ENCODE assay signal across 7 mouse cellular contexts in the genomic region with DNA sequence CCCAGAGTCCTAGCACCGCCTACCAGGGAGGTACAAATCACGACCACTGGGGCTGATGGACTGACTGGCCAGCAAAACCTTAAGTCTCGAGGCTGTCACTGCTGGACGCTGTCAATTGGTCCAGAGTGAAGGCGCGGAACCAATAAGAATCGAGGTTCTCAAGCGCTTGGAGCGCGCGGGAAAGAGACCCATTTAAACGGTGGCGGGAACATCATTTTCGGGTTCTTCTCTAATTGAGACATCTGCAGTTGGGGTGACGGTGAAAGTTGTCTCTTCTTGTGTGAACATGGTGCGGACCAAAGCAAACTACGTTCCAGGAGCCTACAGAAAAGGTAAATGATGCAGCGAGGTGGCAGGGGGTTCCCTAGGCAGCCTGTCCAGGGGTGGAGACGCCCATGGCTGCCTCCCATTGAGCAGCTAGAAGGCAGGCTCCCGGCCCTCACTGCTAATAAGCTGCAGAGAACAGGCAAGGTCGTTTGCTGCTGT. TPM values are rescaled to one million over a fixed set of nuclear protein-coding genes. Genes with fewer than 3 reads are reported as not detected.
DNase-seq lines count a peak whose midpoint lies in the region; ATAC-seq and TF ChIP-seq lines count a peak whose summit lies in the region.

TSS of gene Pclaf (plus strand) at position 95 of the 486 bp plus-strand sequence.

- TF ChIP-seq POLR2A in small intestine, adult 2 months (IDR thresholded peaks at IDR 0.05; ENCODE audit: low read depth, low read length) = no peak

- WGBS in limb, embryonic 10.5 days = under 1% methylated on average over 21 of the region's 21 CpGs
- under 1% methylated on average over 21 of the region's 21 CpGs for WGBS in midbrain, embryonic 12.5 days
- under 1% methylated on average over 21 of the region's 21 CpGs for WGBS in small intestine, adult 2 months

- peak within 1 kb of the TSS; percentile 76 for H3K4me2 ChIP-seq in midbrain, embryonic 12.5 days (replicated peaks)

- DNase-seq in NIH3T3 (ENCODE audit: low read depth) = peak; percentile 91
- peak; percentile 15 to 20 for DNase-seq in gastrocnemius, adult 8-10 months (ENCODE audit: low spot score in 2 of 2)
- peak; percentile 92 for DNase-seq in induced T-regulatory cell, adult 2 months (ENCODE audit: low read depth)
- peak; percentile 82 for DNase-seq in limb, embryonic 10.5 days (ENCODE audit: low spot score)

- no peaks in the 10 kb centered on the region for H3K27me3 ChIP-seq in limb, embryonic 10.5 days (ENCODE audit: low read depth, poor library complexity, severe bottlenecking)
- no peaks in the 10 kb centered on the region for H3K27me3 ChIP-seq in midbrain, embryonic 12.5 days
- no peaks in the 10 kb centered on the region for H3K27me3 ChIP-seq in small intestine, adult 2 months (ENCODE audit: control insufficient read depth, insufficient read depth, low read length)

- peak; percentile 18; the same call in 1 of the 2 replicates for TF ChIP-seq CTCF in small intestine, adult 2 months (IDR thresholded peaks at IDR 0.05; ENCODE audit: extremely low read depth, insufficient read length, insufficient replicate concordance, low read depth, low read length)

- H3K36me3 ChIP-seq in limb, embryonic 10.5 days = peaks cover 37% of the 10 kb centered on the region
- peaks cover 24% of the 10 kb centered on the region for H3K36me3 ChIP-seq in midbrain, embryonic 12.5 days
- no peaks in the 10 kb centered on the region for H3K36me3 ChIP-seq in small intestine, adult 2 months (ENCODE audit: control insufficient read depth, insufficient read depth, low read length)

- peak; percentile 98 for ATAC-seq in common myeloid progenitor, adult 5-6 weeks (replicated peaks; ENCODE audit: low read depth, poor library complexity, severe bottlenecking)
- peak; percentile 89 for ATAC-seq in midbrain, embryonic 12.5 days (ENCODE audit: low FRiP score, low read depth)

- H3K27ac ChIP-seq in limb, embryonic 10.5 days = peak within 1 kb of the TSS; percentile 93
- H3K27ac ChIP-seq in midbrain, embryonic 12.5 days (replicated peaks) = no peak within 1 kb of the TSS
- no peak within 1 kb of the TSS for H3K27ac ChIP-seq in small intestine, adult 2 months (ENCODE audit: insufficient read depth, low read depth, low read length)

- no peaks in the 10 kb centered on the region for H3K9me3 ChIP-seq in limb, embryonic 10.5 days (replicated peaks)
- H3K9me3 ChIP-seq in midbrain, embryonic 12.5 days = no peaks in the 10 kb centered on the region

- peaks cover 18% of the 10 kb centered on the region for H3K4me1 ChIP-seq in limb, embryonic 10.5 days
- peaks cover 18% of the 10 kb centered on the region for H3K4me1 ChIP-seq in midbrain, embryonic 12.5 days
- peaks cover 4% of the 10 kb centered on the region; the same call in 1 of the 2 replicates for H3K4me1 ChIP-seq in small intestine, adult 2 months (ENCODE audit: control insufficient read depth, insufficient read depth, insufficient read length, low read length)

- H3K4me3 ChIP-seq in limb, embryonic 10.5 days = peak within 1 kb of the TSS; percentile 79
- peak within 1 kb of the TSS; percentile 52 for H3K4me3 ChIP-seq in midbrain, embryonic 12.5 days
- H3K4me3 ChIP-seq in small intestine, adult 2 months (ENCODE audit: low read depth, low read length) = peak within 1 kb of the TSS; percentile 69

- peak within 1 kb of the TSS; percentile 66 for H3K9ac ChIP-seq in midbrain, embryonic 12.5 days (replicated peaks)

RNA-seq across cellular contexts. Expression of gene Pclaf, which starts in this region (rescaled TPM):
- 191 and 193 TPM in 2 replicates for total RNA-seq in common myeloid progenitor, adult 5-6 weeks (2017)
- not detected for total RNA-seq in gastrocnemius, adult 8-10 months (2022)
- polyA plus RNA-seq in limb, embryonic 10.5 days (2016; fragmentation: Nextera tagmentation; extraction: Ambion mirVana) = 338 and 354 TPM in 2 replicates
- 155 and 160 TPM in 2 replicates for polyA plus RNA-seq in midbrain, embryonic 12.5 days (2016; fragmentation: Nextera tagmentation; extraction: Ambion mirVana)
- polyA plus RNA-seq in small intestine, adult 2 months (2012; rRNA removed) = 1.2 and 1.9 TPM in 2 replicates

Comparison
In these comparisons a context has a peak if more than half of its experiments do, and no peak if none do; other contexts are left out.
1. RNA of gene Pclaf (total RNA-seq): 191 to 193 TPM in common myeloid progenitor, adult 5-6 weeks; not detected in gastrocnemius, adult 8-10 months; every median in the first group is over 100 times any median in the second.
2. RNA of gene Pclaf (polyA plus RNA-seq): 338 to 354 TPM in limb, embryonic 10.5 days and 155 to 160 TPM in midbrain, embryonic 12.5 days; 1.2 to 1.9 TPM in small intestine, adult 2 months; every median in the first group is over 10 times any median in the second.
3. Peak in DNase-seq in gastrocnemius, adult 8-10 months; RNA of the gene not detected or under 1 TPM.
4. DNase-seq: peak in every context shown above with its lines; median percentile 92 in induced T-regulatory cell, adult 2 months; 91 in NIH3T3; 82 in limb, embryonic 10.5 days; 18 in gastrocnemius, adult 8-10 months.
5. Peak in every context shown above with its lines, with median percentiles within 50 percentile points of each other: H3K4me3 ChIP-seq.